Mouse (Mus musculus) ES-E14 (cell line): ENCODE results near the gene Olfr957. TPM values are rescaled to one million over a fixed set of nuclear protein-coding genes. Genes with fewer than 3 reads are reported as not detected.

ENCODE experiments used
- DNase-seq: peaks from one replicate; pipeline ENCODE4 v3.0.0-alpha.2; 2013; ENCODE audit warnings: low read depth, low spot score
- H3K27ac ChIP-seq: 2 replicates; pipeline ENCODE4 v1.5.1; 2012; ENCODE audit warnings: low read depth, mild to moderate bottlenecking, low read length, moderate library complexity, mixed read lengths; ENCODE audit not compliant: poor library complexity, insufficient read depth, severe bottlenecking
- H3K36me3 ChIP-seq: 2 replicates; pipeline ENCODE4 v1.6.1; 2012; ENCODE audit warnings: mild to moderate bottlenecking, low read length, moderate library complexity, mixed read lengths; ENCODE audit not compliant: control insufficient read depth, poor library complexity, insufficient read depth, severe bottlenecking
- H3K4me1 ChIP-seq, 2 experiments: fragments of 150-350 bp in 1 of 2; sonication (generic) in 1 of 2; 2 replicates each; pipeline ENCODE4 v1.6.1; 2012; ENCODE audit warnings: low read length in 2 of 2, mild to moderate bottlenecking in 1 of 2, mixed read lengths in 1 of 2; ENCODE audit not compliant: control insufficient read depth in 2 of 2, insufficient read depth in 2 of 2, poor library complexity in 1 of 2
- H3K4me3 ChIP-seq, 2 experiments: fragments of 150-350 bp in 1 of 2; sonication (generic) in 1 of 2; 2 replicates each; pipeline ENCODE4 v1.5.1; 2012; ENCODE audit warnings: low read length in 2 of 2, low read depth in 1 of 2, mild to moderate bottlenecking in 1 of 2, mixed read lengths in 1 of 2; ENCODE audit not compliant: insufficient read depth in 1 of 2, poor library complexity in 1 of 2, severe bottlenecking in 1 of 2
- H3K9ac ChIP-seq: 2 replicates; pipeline ENCODE4 v1.6.1; 2012; ENCODE audit warnings: low read depth, mild to moderate bottlenecking, low read length, mixed read lengths; ENCODE audit not compliant: poor library complexity, insufficient read depth, severe bottlenecking
- H3K9me3 ChIP-seq: fragments of 150-350 bp; sonication (generic); 2 replicates; pipeline ENCODE4 v1.6.1; 2012; ENCODE audit warnings: low read depth, mild to moderate bottlenecking, low read length; ENCODE audit not compliant: control insufficient read depth, insufficient read depth
- CHD2 ChIP-seq: IDR thresholded peaks from 2 replicates; pipeline ENCODE4 v1.6.1; 2014; ENCODE audit warnings: mild to moderate bottlenecking, low read depth, low read length, inconsistent platforms
- HCFC1 ChIP-seq: IDR thresholded peaks from 2 replicates; pipeline ENCODE4 v1.6.1; 2012; ENCODE audit warnings: low read length, inconsistent platforms, borderline replicate concordance; ENCODE audit not compliant: insufficient read depth
- MAFK ChIP-seq: IDR thresholded peaks from 2 replicates; pipeline ENCODE4 v1.6.1; 2014; ENCODE audit warnings: mild to moderate bottlenecking, low read depth, low read length, inconsistent platforms; ENCODE audit not compliant: insufficient read depth
- ZC3H11A ChIP-seq: IDR thresholded peaks from 2 replicates; pipeline ENCODE4 v1.6.1; 2012; ENCODE audit warnings: low read depth, mild to moderate bottlenecking, inconsistent platforms, low read length, borderline replicate concordance
- ZNF384 ChIP-seq: IDR thresholded peaks from 2 replicates; pipeline ENCODE4 v1.6.1; 2012; ENCODE audit warnings: low read depth, low read length, inconsistent platforms
- in situ Hi-C, 2 experiments: fragments of 600-800 bp; cut with MboI; formaldehyde crosslinking; loops; one replicate each; pipeline ENCODE4 v1.15.1; 2025; ENCODE audit warnings: low sequenced_read_pairs in 2 of 2, inconsistent platforms in 1 of 2; ENCODE audit not compliant: unreplicated experiment in 2 of 2
- total RNA-seq: library from RNA; depleted of rRNA; stranded (reverse); fragments of 300-350 nt; gene quantifications from 2 replicates; pipeline ENCODE4 v1.2.3, GENCODE M21; 2012; rRNA removed

The Olfr957 gene
- total RNA-seq, 1 experiment, result not detected

DNA sequence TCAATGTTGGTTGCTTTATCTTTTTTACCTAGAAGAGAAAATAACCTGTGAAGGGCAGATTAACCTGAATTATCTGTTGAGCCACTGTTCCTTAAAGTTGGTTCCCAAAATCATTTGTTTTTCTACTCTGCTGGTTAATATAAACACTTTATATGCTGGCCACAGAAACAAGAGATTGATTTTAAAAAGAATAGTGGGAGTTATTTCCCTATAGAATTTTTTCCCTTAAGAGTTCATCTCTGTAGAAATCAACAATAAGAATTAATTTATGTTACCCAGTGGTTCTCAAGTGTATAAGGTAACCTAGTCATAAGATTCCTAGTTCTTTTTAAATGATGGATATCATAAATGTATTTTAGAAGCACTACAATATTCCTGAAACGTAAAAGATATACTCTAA is 43.8 kb downstream of the Olfr957 start, which contains the start of gene Olfr955:
Gene Olfr955 (minus strand): TSS at position 101 of the 400 bp plus-strand sequence.
- Histone ChIP-seq H3K9me3 (no peaks in the 10 kb centered on the region), H3K27ac (no peak within 1 kb of the TSS), H3K4me3 (no peak within 1 kb of the TSS), H3K9ac (no peak within 1 kb of the TSS), H3K4me1 (no peaks in the 10 kb centered on the region), H3K36me3 (no peaks in the 10 kb centered on the region)
- no peak for DNase-seq
- in situ Hi-C loops, result no loop called here
- no peak for TF ChIP-seq MAFK
- TF ChIP-seq HCFC1, result no peak
- TF ChIP-seq ZC3H11A, result no peak
- no peak for TF ChIP-seq CHD2
- TF ChIP-seq ZNF384, result no peak

Other genes with a start within 250 kb of the Olfr957 start
- not detected in 2 replicates for gene Olfr945, start 239.0 kb downstream of the Olfr957 start, total RNA-seq
- gene Olfr948, start 189.8 kb downstream of the Olfr957 start, total RNA-seq, result not detected in 2 replicates
- not detected in 2 replicates for gene Olfr951, start 128.4 kb downstream of the Olfr957 start, total RNA-seq
- not detected in 2 replicates for gene Olfr952, start 88.7 kb downstream of the Olfr957 start, total RNA-seq
- gene Olfr954, start 59.1 kb downstream of the Olfr957 start, total RNA-seq, result not detected in 2 replicates
- gene Olfr955, start 43.9 kb downstream of the Olfr957 start, total RNA-seq, result not detected in 2 replicates
- gene Olfr44, start 21.8 kb downstream of the Olfr957 start, total RNA-seq, result not detected in 2 replicates
- gene Olfr958, start 38.2 kb upstream of the Olfr957 start, total RNA-seq, result not detected in 2 replicates
- not detected in 2 replicates for gene Olfr959, start 59.8 kb upstream of the Olfr957 start, total RNA-seq
- 0.74 and 2.0 TPM in 2 replicates for gene AW551984, start 88.6 kb upstream of the Olfr957 start, total RNA-seq
- gene Olfr148, start 94.8 kb upstream of the Olfr957 start, total RNA-seq, result not detected in 2 replicates
- not detected in 2 replicates for gene Olfr960, start 105.6 kb upstream of the Olfr957 start, total RNA-seq
- gene Olfr961, start 129.3 kb upstream of the Olfr957 start, total RNA-seq, result not detected in 2 replicates
- gene Olfr963, start 151.4 kb upstream of the Olfr957 start, total RNA-seq, result not detected in 2 replicates
- not detected in 2 replicates for gene Olfr149, start 191.3 kb upstream of the Olfr957 start, total RNA-seq
- not detected in 2 replicates for gene Olfr965, start 195.5 kb upstream of the Olfr957 start, total RNA-seq
- gene Olfr150, start 215.2 kb upstream of the Olfr957 start, total RNA-seq, result not detected in 2 replicates
- not detected in 2 replicates for gene Olfr967, start 230.4 kb upstream of the Olfr957 start, total RNA-seq